Mouse (Mus musculus): ENCODE data around the gene Emilin3. TPM values are rescaled to one million over a fixed set of nuclear protein-coding genes. Genes with fewer than 3 reads are reported as not detected.
"Not testable (repeated sequence)": the region's sequence is repeated elsewhere in the genome, so short reads cannot be mapped to it uniquely, and the experiment has no call there.

Emilin3 gene
- 7.7 and 11.5 TPM in 2 replicates for polyA plus RNA-seq (2015; fragmentation: Nextera tagmentation; extraction: Ambion mirVana)

DNA sequence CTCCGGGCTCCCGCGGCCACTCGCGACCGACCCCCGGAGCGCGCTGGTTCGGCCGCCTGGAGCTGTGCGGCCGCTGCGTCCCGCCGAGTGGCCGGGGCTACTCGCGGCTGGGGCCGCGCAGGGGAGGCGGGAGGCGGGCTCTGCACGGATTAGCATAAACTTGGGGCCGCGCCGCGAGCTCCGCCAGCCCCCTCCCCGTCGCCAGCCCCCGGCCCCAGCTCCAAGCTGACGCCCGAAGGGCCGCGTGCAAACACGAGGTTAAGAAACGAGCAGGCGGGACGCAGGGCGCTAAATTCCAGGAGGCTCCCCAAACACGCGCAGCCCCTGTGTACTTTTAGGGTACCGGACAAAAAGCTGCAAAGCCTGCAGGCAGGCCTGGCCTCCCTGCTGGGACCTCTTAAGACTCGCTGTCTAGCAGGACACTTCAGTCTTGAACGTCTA lies at the start of gene Emilin3:
Gene Emilin3, minus strand, starts transcription at position 98 of the 441 bp plus-strand sequence.
- WGBS = 2% methylated on average over 38 of the region's 46 CpGs
- H3K36me3 ChIP-seq (ENCODE audit: insufficient read depth, low read length) = no peaks in the 10 kb centered on the region

DNA sequence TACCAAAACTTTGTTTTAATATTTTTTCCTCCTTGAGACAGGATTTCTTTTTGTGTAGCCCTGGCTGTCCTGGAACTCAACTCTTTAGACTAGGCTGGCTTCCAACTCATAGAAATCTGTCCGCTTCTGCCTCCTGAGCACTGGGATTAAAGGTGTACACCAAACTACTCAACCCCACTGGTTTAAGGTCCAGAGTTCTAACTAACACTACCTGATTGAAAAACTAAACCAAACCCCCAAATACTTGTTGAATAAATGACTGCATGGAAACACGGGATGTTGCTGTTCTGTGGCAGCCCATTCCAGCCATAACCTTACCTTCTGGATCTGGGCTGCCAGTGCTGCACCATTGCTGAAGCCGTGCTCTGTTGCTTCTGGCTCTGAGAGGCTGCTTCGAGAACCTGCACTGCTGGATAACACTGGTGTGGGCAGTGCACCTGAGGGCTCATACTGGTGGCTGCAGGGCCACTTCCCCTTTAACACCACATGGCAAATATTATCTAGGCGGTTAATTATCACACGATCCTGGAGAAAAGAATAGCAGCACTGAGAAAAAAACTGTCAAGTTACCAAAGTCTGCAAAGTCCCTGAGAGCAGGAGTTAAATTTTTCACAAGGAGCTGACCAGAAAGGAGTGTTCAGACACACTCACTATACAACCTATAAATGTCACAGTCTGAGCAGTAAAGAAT lies 49.0 kb upstream of the Emilin3 start:
- peak; percentile 85 for ATAC-seq (ENCODE audit: low FRiP score, low TSS enrichment)
- 83% methylated on average over 6 of the region's 6 CpGs for WGBS
- H3K4me3 ChIP-seq (ENCODE audit: low read length) = no peak overlapping the region
- H3K9me3 ChIP-seq (ENCODE audit: low read length) = no peaks in the 10 kb centered on the region
- no peak overlapping the region for H3K4me2 ChIP-seq (replicated peaks; ENCODE audit: low read depth, low read length)
- H3K9ac ChIP-seq (replicated peaks; ENCODE audit: low read length) = no peak overlapping the region
- peaks cover 54% of the 10 kb centered on the region for H3K36me3 ChIP-seq (ENCODE audit: insufficient read depth, low read length)
- H3K27me3 ChIP-seq (ENCODE audit: insufficient read depth, low read length) = no peaks in the 10 kb centered on the region
- H3K4me1 ChIP-seq (ENCODE audit: insufficient read depth, low read length) = no peaks in the 10 kb centered on the region
- H3K27ac ChIP-seq (ENCODE audit: low read length) = peak overlapping the region; percentile 67

More for the DNA sequence above, at the start of gene Emilin3:
- Histone ChIP-seq H3K4me3 (ENCODE audit: low read length) (peak within 1 kb of the TSS; percentile 57), H3K9me3 (ENCODE audit: low read length) (no peaks in the 10 kb centered on the region), H3K9ac (replicated peaks; ENCODE audit: low read length) (peak within 1 kb of the TSS; percentile 69), H3K27me3 (ENCODE audit: insufficient read depth, low read length) (peaks cover 48% of the 10 kb centered on the region), H3K4me1 (ENCODE audit: insufficient read depth, low read length) (0 out of 2 replicates have a peak, but pooled peaks cover 8% of the 10 kb centered on the region), H3K4me2 (replicated peaks; ENCODE audit: low read depth, low read length) (peak within 1 kb of the TSS; percentile 96), H3K27ac (ENCODE audit: low read length) (no peak within 1 kb of the TSS)
- peak; percentile 67 for ATAC-seq (ENCODE audit: low FRiP score, low TSS enrichment)

DNA sequence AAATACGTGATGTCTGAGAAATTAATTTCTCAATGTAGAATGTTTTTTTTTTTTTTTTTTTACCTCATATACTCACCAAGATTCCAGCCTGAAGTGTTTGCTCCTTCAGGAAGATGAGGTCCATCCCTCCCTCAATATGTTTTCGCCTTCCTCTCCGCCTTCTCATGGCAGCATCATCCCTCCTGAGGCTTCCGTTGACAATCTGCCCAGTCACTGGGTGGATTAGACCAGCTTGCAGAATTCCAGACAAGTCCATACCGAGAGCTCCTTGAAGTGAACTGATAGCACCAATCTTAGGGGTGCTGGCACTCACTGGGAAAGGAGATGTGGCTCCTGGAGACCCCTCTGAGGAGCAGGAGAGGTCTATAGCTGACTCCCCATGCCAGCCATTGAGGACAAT lies 47.8 kb upstream of the Emilin3 start:
- Histone ChIP-seq H3K9ac (replicated peaks; ENCODE audit: low read length) (no peak overlapping the region), H3K27ac (ENCODE audit: low read length) (no peak overlapping the region), H3K4me3 (ENCODE audit: low read length) (no peak overlapping the region), H3K9me3 (ENCODE audit: low read length) (no peaks in the 10 kb centered on the region), H3K4me2 (replicated peaks; ENCODE audit: low read depth, low read length) (no peak overlapping the region), H3K27me3 (ENCODE audit: insufficient read depth, low read length) (no peaks in the 10 kb centered on the region), H3K4me1 (ENCODE audit: insufficient read depth, low read length) (no peaks in the 10 kb centered on the region), H3K36me3 (ENCODE audit: insufficient read depth, low read length) (peaks cover 54% of the 10 kb centered on the region)
- WGBS = 97% methylated on average over 5 of the region's 5 CpGs
- no peak for ATAC-seq (ENCODE audit: low FRiP score, low TSS enrichment)

DNA sequence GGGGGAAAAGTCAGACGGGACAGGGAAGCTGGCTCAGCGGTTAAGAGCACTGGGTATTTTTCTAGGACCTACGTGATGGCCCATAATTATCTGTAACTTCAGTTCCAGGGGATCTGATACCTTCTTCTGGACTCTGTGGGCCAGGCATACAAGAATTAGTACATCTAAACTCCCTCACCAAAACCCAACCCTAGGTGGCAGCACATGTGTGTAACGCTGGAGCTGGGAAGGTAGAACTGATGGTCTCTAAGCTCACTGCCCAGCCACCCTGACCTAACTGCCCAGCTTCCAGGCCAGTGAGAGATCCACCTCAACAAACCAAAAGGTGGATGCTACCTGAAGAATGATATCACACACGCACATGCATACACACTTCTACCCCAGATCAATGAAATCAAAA lies 46.6 kb upstream of the Emilin3 start:
- Histone ChIP-seq H3K4me3 (ENCODE audit: low read length) (no peak overlapping the region), H3K36me3 (ENCODE audit: insufficient read depth, low read length) (peaks cover 55% of the 10 kb centered on the region), H3K4me2 (replicated peaks; ENCODE audit: low read depth, low read length) (no peak overlapping the region), H3K27me3 (ENCODE audit: insufficient read depth, low read length) (no peaks in the 10 kb centered on the region), H3K9ac (replicated peaks; ENCODE audit: low read length) (no peak overlapping the region), H3K4me1 (ENCODE audit: insufficient read depth, low read length) (no peaks in the 10 kb centered on the region), H3K9me3 (ENCODE audit: low read length) (no peaks in the 10 kb centered on the region), H3K27ac (ENCODE audit: low read length) (no peak overlapping the region)
- WGBS = 88% methylated on average over 5 of the region's 5 CpGs
- no peak for ATAC-seq (ENCODE audit: low FRiP score, low TSS enrichment)

DNA sequence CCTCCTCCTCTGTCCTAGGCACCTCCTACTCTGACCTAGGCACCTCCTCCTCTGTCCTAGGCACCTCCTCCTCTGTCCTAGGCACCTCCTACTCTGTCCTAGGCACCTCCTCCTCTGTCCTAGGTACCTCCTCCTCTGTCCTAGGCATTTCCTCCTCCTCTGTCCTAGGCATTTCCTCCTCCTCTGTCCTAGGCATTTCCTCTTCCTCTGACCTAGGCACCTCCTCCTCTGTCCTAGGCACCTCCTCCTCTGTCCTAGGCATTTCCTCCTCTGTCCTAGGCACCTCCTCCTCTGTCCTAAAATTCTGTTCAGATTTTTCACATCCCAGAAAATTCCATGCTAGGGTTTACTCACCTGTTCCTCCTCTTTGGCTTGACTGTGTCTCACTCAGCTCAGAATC lies 45.7 kb upstream of the Emilin3 start:
- H3K9me3 ChIP-seq (ENCODE audit: low read length); H3K27me3 ChIP-seq (ENCODE audit: insufficient read depth, low read length); H3K4me3 ChIP-seq (ENCODE audit: low read length); H3K4me1 ChIP-seq (ENCODE audit: insufficient read depth, low read length); H3K9ac ChIP-seq (replicated peaks; ENCODE audit: low read length); H3K4me2 ChIP-seq (replicated peaks; ENCODE audit: low read depth, low read length); H3K27ac ChIP-seq (ENCODE audit: low read length); ATAC-seq (ENCODE audit: low FRiP score, low TSS enrichment): not testable (repeated sequence)
- peaks cover 58% of the 10 kb centered on the region for H3K36me3 ChIP-seq (ENCODE audit: insufficient read depth, low read length)

DNA sequence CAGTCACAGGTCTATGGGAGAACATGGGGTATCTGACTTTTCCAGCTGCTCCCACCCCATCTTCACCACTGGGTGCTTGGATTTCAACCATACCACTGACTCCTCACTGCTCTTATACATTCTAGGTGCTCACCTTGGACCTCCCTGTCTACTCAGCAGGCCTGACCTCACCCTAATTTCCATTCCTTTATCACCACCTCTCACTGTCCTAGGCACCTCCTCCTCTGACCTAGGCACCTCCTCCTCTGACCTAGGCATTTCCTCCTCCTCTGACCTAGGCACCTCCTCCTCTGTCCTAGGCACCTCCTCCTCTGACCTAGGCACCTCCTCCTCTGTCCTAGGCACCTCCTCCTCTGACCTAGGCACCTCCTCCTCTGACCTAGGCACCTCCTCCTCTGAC lies 45.2 kb upstream of the Emilin3 start:
- peaks cover 58% of the 10 kb centered on the region for H3K36me3 ChIP-seq (ENCODE audit: insufficient read depth, low read length)
- H3K4me2 ChIP-seq (replicated peaks; ENCODE audit: low read depth, low read length); H3K27me3 ChIP-seq (ENCODE audit: insufficient read depth, low read length); ATAC-seq (ENCODE audit: low FRiP score, low TSS enrichment); H3K27ac ChIP-seq (ENCODE audit: low read length); H3K9me3 ChIP-seq (ENCODE audit: low read length); H3K4me1 ChIP-seq (ENCODE audit: insufficient read depth, low read length); H3K4me3 ChIP-seq (ENCODE audit: low read length); H3K9ac ChIP-seq (replicated peaks; ENCODE audit: low read length): not testable (repeated sequence)

DNA sequence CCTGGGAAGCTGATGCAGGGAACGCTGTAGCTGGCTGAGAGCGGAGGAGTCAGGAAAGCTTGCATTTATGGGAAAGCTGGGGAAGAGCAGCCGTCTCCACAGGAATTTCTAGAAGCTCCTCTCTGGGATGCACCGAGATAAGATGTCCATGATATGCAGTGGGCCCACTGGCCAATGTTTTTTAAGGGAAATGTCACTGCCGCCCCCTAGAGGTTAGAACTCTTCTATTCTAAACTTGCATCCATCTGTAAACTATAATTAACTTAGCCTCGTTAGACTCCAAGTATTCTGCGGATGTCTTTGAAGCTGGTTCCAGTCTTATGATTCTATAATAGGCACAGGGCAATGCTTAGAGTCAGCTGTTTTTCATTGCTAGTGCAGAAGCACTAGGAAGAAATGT lies 43.2 kb upstream of the Emilin3 start:
- H3K4me2 ChIP-seq (replicated peaks; ENCODE audit: low read depth, low read length) = no peak overlapping the region
- H3K9me3 ChIP-seq (ENCODE audit: low read length) = no peaks in the 10 kb centered on the region
- H3K36me3 ChIP-seq (ENCODE audit: insufficient read depth, low read length) = peaks cover 63% of the 10 kb centered on the region
- 79% methylated on average over 7 of the region's 7 CpGs for WGBS
- no peak overlapping the region for H3K27ac ChIP-seq (ENCODE audit: low read length)
- no peak overlapping the region for H3K9ac ChIP-seq (replicated peaks; ENCODE audit: low read length)
- no peak for ATAC-seq (ENCODE audit: low FRiP score, low TSS enrichment)
- H3K4me1 ChIP-seq (ENCODE audit: insufficient read depth, low read length) = no peaks in the 10 kb centered on the region
- no peak overlapping the region for H3K4me3 ChIP-seq (ENCODE audit: low read length)
- no peaks in the 10 kb centered on the region for H3K27me3 ChIP-seq (ENCODE audit: insufficient read depth, low read length)

DNA sequence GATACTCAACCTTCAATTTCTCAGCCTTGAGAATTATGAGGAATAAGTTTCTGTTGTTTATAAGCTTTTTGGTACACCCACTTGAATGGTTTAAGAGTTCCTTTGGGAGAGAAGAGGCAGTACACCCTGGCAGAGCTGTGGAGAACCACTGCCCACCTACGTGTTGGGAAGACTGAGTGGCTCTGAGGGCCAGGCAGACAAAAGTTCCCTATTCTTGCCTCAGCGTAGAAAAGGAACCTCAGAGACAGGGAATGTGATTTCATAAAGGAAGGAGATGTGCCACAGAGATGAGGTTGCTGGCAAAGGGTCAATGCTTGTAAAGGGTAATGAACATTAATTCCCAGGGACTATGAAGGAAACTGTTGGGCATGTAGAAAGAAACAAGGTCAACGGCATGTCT lies 42.4 kb upstream of the Emilin3 start:
- Histone ChIP-seq H3K9me3 (ENCODE audit: low read length) (no peaks in the 10 kb centered on the region), H3K4me3 (ENCODE audit: low read length) (no peak overlapping the region), H3K9ac (replicated peaks; ENCODE audit: low read length) (no peak overlapping the region), H3K27me3 (ENCODE audit: insufficient read depth, low read length) (no peaks in the 10 kb centered on the region), H3K4me1 (ENCODE audit: insufficient read depth, low read length) (no peaks in the 10 kb centered on the region), H3K36me3 (ENCODE audit: insufficient read depth, low read length) (peaks cover 63% of the 10 kb centered on the region), H3K4me2 (replicated peaks; ENCODE audit: low read depth, low read length) (no peak overlapping the region), H3K27ac (ENCODE audit: low read length) (no peak overlapping the region)
- no peak for ATAC-seq (ENCODE audit: low FRiP score, low TSS enrichment)
- WGBS = 87% methylated on average over 3 of the region's 3 CpGs

DNA sequence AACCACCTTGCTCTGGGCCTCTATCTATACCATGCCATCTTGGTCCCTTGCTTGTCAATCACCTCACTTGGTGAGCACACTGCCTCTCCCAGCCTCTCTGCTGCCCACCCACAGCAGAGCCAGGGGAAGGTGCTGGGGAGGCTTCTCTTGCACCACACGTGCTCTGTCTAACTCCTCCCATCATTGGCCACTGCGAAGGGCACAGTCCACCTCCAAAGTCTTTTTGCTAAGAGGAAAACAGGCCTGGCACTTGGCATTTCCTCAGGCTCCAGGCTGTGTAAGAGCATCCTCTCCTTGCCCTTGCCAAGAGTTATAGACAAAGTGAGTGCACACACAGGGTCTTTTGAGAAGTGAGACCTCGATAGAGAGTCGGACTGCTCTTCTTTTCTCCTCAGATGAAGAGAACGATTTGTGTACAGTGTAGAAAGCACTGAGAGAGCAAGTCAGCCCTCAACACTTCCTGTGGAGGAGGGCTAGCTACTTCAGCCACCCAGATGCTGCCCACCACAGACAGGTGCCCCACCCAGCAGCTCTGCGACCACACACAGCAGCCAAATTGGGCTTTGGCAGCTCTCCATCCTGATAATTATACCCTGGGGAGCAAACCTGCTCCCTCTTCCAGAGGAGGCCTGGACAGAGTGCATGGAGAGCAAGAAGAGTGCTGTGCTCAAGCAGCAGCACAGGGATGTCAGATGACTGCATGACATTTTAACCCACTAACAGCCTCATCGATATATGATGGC lies 41.2 kb upstream of the Emilin3 start:
- no peak overlapping the region for H3K4me3 ChIP-seq (ENCODE audit: low read length)
- H3K4me2 ChIP-seq (replicated peaks; ENCODE audit: low read depth, low read length) = no peak overlapping the region
- no peak for ATAC-seq (ENCODE audit: low FRiP score, low TSS enrichment)
- H3K9me3 ChIP-seq (ENCODE audit: low read length) = no peaks in the 10 kb centered on the region
- no peaks in the 10 kb centered on the region for H3K27me3 ChIP-seq (ENCODE audit: insufficient read depth, low read length)
- peaks cover 65% of the 10 kb centered on the region for H3K36me3 ChIP-seq (ENCODE audit: insufficient read depth, low read length)
- 82% methylated on average over 7 of the region's 7 CpGs for WGBS
- H3K4me1 ChIP-seq (ENCODE audit: insufficient read depth, low read length) = no peaks in the 10 kb centered on the region
- H3K9ac ChIP-seq (replicated peaks; ENCODE audit: low read length) = no peak overlapping the region
- no peak overlapping the region for H3K27ac ChIP-seq (ENCODE audit: low read length)

DNA sequence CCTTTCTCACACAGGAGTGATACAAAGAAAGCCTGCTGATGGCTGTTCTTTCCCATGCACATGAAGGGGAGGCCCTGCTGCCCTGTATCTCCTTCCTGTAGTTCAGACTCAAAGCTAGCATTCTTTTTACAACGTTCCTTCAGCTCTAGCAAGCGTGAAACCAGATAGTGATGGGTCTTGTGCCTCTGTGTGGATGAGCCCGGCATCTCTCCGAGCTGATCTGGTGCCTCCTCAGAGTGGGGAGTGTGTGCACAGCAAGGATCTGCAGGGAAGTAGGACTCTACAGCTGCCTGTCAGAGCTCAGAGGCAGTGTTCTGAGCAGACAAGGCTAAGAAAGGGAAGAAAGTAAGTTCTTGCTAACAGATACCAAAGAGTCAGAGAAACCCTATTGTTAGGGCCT lies 39.5 kb upstream of the Emilin3 start:
- no peak overlapping the region for H3K4me2 ChIP-seq (replicated peaks; ENCODE audit: low read depth, low read length)
- H3K36me3 ChIP-seq (ENCODE audit: insufficient read depth, low read length) = peaks cover 67% of the 10 kb centered on the region
- no peaks in the 10 kb centered on the region for H3K27me3 ChIP-seq (ENCODE audit: insufficient read depth, low read length)
- no peaks in the 10 kb centered on the region for H3K9me3 ChIP-seq (ENCODE audit: low read length)
- no peak overlapping the region for H3K27ac ChIP-seq (ENCODE audit: low read length)
- no peak overlapping the region for H3K4me3 ChIP-seq (ENCODE audit: low read length)
- ATAC-seq (ENCODE audit: low FRiP score, low TSS enrichment) = no peak
- H3K4me1 ChIP-seq (ENCODE audit: insufficient read depth, low read length) = no peaks in the 10 kb centered on the region
- 63% methylated on average over 4 of the region's 4 CpGs for WGBS
- H3K9ac ChIP-seq (replicated peaks; ENCODE audit: low read length) = no peak overlapping the region

Data from kidney, embryonic 16.5 days (tissue).